Mouse (Mus musculus): ENCODE results near the gene Pitpnm3.
A peak's percentile ranks its signal among the peaks of the same experiment; 100 is the strongest.

Gene Pitpnm3

GRCm38 (mm10) chr11:72014674-72015073, 120.9 kb downstream of the Pitpnm3 start:
- no peak for DNase-seq

GRCm38 (mm10) chr11:72011955-72012354, 123.6 kb downstream of the Pitpnm3 start:
- DNase-seq: no peak

- no peak for DNase-seq
Observed at GRCm38 (mm10) chr11:72010940-72011722, 124.4 kb downstream of the Pitpnm3 start.

- no peak for DNase-seq
Observed at GRCm38 (mm10) chr11:72010367-72010766, 125.2 kb downstream of the Pitpnm3 start.

- DNase-seq: no peak
Observed at GRCm38 (mm10) chr11:72005547-72005946, 130.0 kb downstream of the Pitpnm3 start.

GRCm38 (mm10) chr11:72003171-72003570, 132.4 kb downstream of the Pitpnm3 start:
- DNase-seq: no peak

- peak; percentile 31 for DNase-seq
Observed at GRCm38 (mm10) chr11:72002138-72002853, 133.3 kb downstream of the Pitpnm3 start.

- DNase-seq: no peak
Observed at GRCm38 (mm10) chr11:72000194-72000593, 135.4 kb downstream of the Pitpnm3 start.
